Mouse (Mus musculus): ENCODE results near the gene Scfd1.

Scfd1 gene

GRCm38 (mm10) chr12:51437541-51437940 is 60.2 kb downstream of the Scfd1 start:
- peaks cover 13% of the 10 kb centered on the region for H3K36me3 ChIP-seq (ENCODE audit: control insufficient read depth, insufficient read depth, low read length, poor library complexity, severe bottlenecking)
- no peaks in the 10 kb centered on the region for H3K27me3 ChIP-seq (ENCODE audit: control insufficient read depth, insufficient read depth, low read length, poor library complexity, severe bottlenecking)
- no peak for DNase-seq (ENCODE audit: low read depth, low spot score)

- Histone ChIP-seq H3K27me3 (ENCODE audit: control insufficient read depth, insufficient read depth, low read length, poor library complexity, severe bottlenecking) (no peaks in the 10 kb centered on the region), H3K36me3 (ENCODE audit: control insufficient read depth, insufficient read depth, low read length, poor library complexity, severe bottlenecking) (peaks cover 10% of the 10 kb centered on the region)
- no peak for DNase-seq (ENCODE audit: low read depth, low spot score)
Measured at GRCm38 (mm10) chr12:51438311-51438710, 61.0 kb downstream of the Scfd1 start.

- H3K36me3 ChIP-seq (ENCODE audit: control insufficient read depth, insufficient read depth, low read length, poor library complexity, severe bottlenecking), result peaks cover 11% of the 10 kb centered on the region; the same call in 1 of the 2 replicates
- no peaks in the 10 kb centered on the region for H3K27me3 ChIP-seq (ENCODE audit: control insufficient read depth, insufficient read depth, low read length, poor library complexity, severe bottlenecking)
- no peak for DNase-seq (ENCODE audit: low read depth, low spot score)
Measured at GRCm38 (mm10) chr12:51449303-51449702, 72.0 kb downstream of the Scfd1 start.

GRCm38 (mm10) chr12:51470881-51471280 is 93.6 kb downstream of the Scfd1 start:
- Histone ChIP-seq H3K36me3 (ENCODE audit: control insufficient read depth, insufficient read depth, low read length, poor library complexity, severe bottlenecking) (no peaks in the 10 kb centered on the region), H3K27me3 (ENCODE audit: control insufficient read depth, insufficient read depth, low read length, poor library complexity, severe bottlenecking) (no peaks in the 10 kb centered on the region)
- no peak for DNase-seq (ENCODE audit: low read depth, low spot score)

GRCm38 (mm10) chr12:51481246-51481645 is 103.9 kb downstream of the Scfd1 start:
- DNase-seq (ENCODE audit: low read depth, low spot score), result no peak
- Histone ChIP-seq H3K36me3 (ENCODE audit: control insufficient read depth, insufficient read depth, low read length, poor library complexity, severe bottlenecking) (no peaks in the 10 kb centered on the region), H3K27me3 (ENCODE audit: control insufficient read depth, insufficient read depth, low read length, poor library complexity, severe bottlenecking) (no peaks in the 10 kb centered on the region)

- no peaks in the 10 kb centered on the region for H3K36me3 ChIP-seq (ENCODE audit: control insufficient read depth, insufficient read depth, low read length, poor library complexity, severe bottlenecking)
- no peak for DNase-seq (ENCODE audit: low read depth, low spot score)
Measured at GRCm38 (mm10) chr12:51492040-51492439, 114.7 kb downstream of the Scfd1 start.

GRCm38 (mm10) chr12:51493476-51493875 is 116.2 kb downstream of the Scfd1 start:
- no peaks in the 10 kb centered on the region for H3K27me3 ChIP-seq (ENCODE audit: control insufficient read depth, insufficient read depth, low read length, poor library complexity, severe bottlenecking)
- no peaks in the 10 kb centered on the region for H3K36me3 ChIP-seq (ENCODE audit: control insufficient read depth, insufficient read depth, low read length, poor library complexity, severe bottlenecking)
- DNase-seq (ENCODE audit: low read depth, low spot score), result no peak

More at GRCm38 (mm10) chr12:51492040-51492439, 114.7 kb downstream of the Scfd1 start:
- H3K27me3 ChIP-seq (ENCODE audit: control insufficient read depth, insufficient read depth, low read length, poor library complexity, severe bottlenecking), result no peaks in the 10 kb centered on the region

- Histone ChIP-seq H3K36me3 (ENCODE audit: control insufficient read depth, insufficient read depth, low read length, poor library complexity, severe bottlenecking) (no peaks in the 10 kb centered on the region), H3K27me3 (ENCODE audit: control insufficient read depth, insufficient read depth, low read length, poor library complexity, severe bottlenecking) (no peaks in the 10 kb centered on the region)
- DNase-seq (ENCODE audit: low read depth, low spot score), result no peak
Measured at GRCm38 (mm10) chr12:51494641-51495040, 117.3 kb downstream of the Scfd1 start.

Data from splenic B cell, adult 2 months (primary cell).